Mouse (Mus musculus) bone marrow, adult 2 months (tissue): ENCODE measurements around the gene Pdlim1.

ENCODE experiments used
- CTCF ChIP-seq: fragments of 200-500 bp; IDR thresholded peaks from 2 replicates; pipeline ENCODE4 v1.5.1; 2011; ENCODE audit warnings: low read length, control low read depth; ENCODE audit not compliant: control insufficient read depth, insufficient read depth
- POLR2A ChIP-seq: fragments of 200-500 bp; IDR thresholded peaks from 2 replicates; pipeline ENCODE4 v1.6.1; 2011; ENCODE audit warnings: low read depth, mild to moderate bottlenecking, control low read depth, low read length, borderline replicate concordance; ENCODE audit not compliant: control insufficient read depth

GRCm38 (mm10) chr19:40254741-40255140, 16.9 kb downstream of the Pdlim1 start:
- TF ChIP-seq POLR2A (no peak), CTCF (no peak)
